Mouse (Mus musculus) ES-Bruce4 (cell line): Measurements from ENCODE around the gene Olfr573-ps1. TPM values are rescaled to one million over a fixed set of nuclear protein-coding genes. Genes with fewer than 3 reads are reported as not detected.

Experiments
- H3K27ac ChIP-seq: 2 replicates; pipeline ENCODE4 v1.5.1; 2012; ENCODE audit warnings: low read length, inconsistent platforms; ENCODE audit not compliant: insufficient read depth
- H3K27me3 ChIP-seq: 2 replicates; pipeline ENCODE4 v1.6.1; 2012; ENCODE audit warnings: mild to moderate bottlenecking, low read length, inconsistent platforms; ENCODE audit not compliant: control insufficient read depth, poor library complexity, insufficient read depth, severe bottlenecking
- H3K36me3 ChIP-seq: 2 replicates; pipeline ENCODE4 v1.6.1; 2012; ENCODE audit warnings: inconsistent platforms, mild to moderate bottlenecking, low read length, moderate library complexity; ENCODE audit not compliant: control insufficient read depth, poor library complexity, insufficient read depth, severe bottlenecking
- H3K4me1 ChIP-seq: one replicate; pipeline ENCODE4 v1.8.1; 2011; ENCODE audit warnings: low read length; ENCODE audit not compliant: control insufficient read depth, insufficient read depth
- H3K4me3 ChIP-seq: 2 replicates; pipeline ENCODE4 v1.5.1; 2011; ENCODE audit warnings: low read depth, mild to moderate bottlenecking, low read length
- H3K9ac ChIP-seq: 2 replicates; pipeline ENCODE4 v1.6.1; 2012; ENCODE audit warnings: low read depth, mild to moderate bottlenecking, inconsistent platforms; ENCODE audit not compliant: poor library complexity, severe bottlenecking
- H3K9me3 ChIP-seq: replicated peaks from 2 replicates; pipeline ENCODE4 v1.6.1; 2012; ENCODE audit warnings: mild to moderate bottlenecking, low read length, inconsistent platforms; ENCODE audit not compliant: control insufficient read depth, poor library complexity, insufficient read depth, severe bottlenecking
- CTCF ChIP-seq: IDR thresholded peaks from one replicate; pipeline ENCODE4 v1.8.1; 2011; ENCODE audit warnings: low read depth, low read length
- EP300 ChIP-seq: IDR thresholded peaks from 2 replicates; pipeline ENCODE4 v1.6.1; 2011; ENCODE audit warnings: low read depth, low read length; ENCODE audit not compliant: insufficient read depth
- POLR2A ChIP-seq: IDR thresholded peaks from one replicate; pipeline ENCODE4 v1.8.1; 2011; ENCODE audit warnings: low read length; ENCODE audit not compliant: insufficient read depth
- polyA plus RNA-seq: library from polyadenylated mRNA; stranded (reverse); fragments of >200 nt; gene quantifications from 2 replicates; pipeline ENCODE4 v1.2.4, GENCODE M21; 2011; ENCODE audit warnings: low read depth; ENCODE audit not compliant: missing spikeins, insufficient read depth, insufficient read length

The Olfr573-ps1 gene
- polyA plus RNA-seq, 1 experiment, result not detected

- Histone ChIP-seq H3K27me3 (no peaks in the 10 kb centered on the region), H3K4me1 (no peaks in the 10 kb centered on the region), H3K4me3 (no peak overlapping the region), H3K9me3 (no peaks in the 10 kb centered on the region), H3K27ac (no peak overlapping the region), H3K36me3 (no peaks in the 10 kb centered on the region), H3K9ac (no peak overlapping the region)
- TF ChIP-seq CTCF, result no peak
Measured at GRCm38 (mm10) chr7:102919632-102920031, 22.7 kb downstream of the Olfr573-ps1 start.

GRCm38 (mm10) chr7:102917032-102917875 is 25.1 kb downstream of the Olfr573-ps1 start, which contains the start of gene Olfr571:
TSS of gene Olfr571 (minus strand) at chr7:102917536.
- Histone ChIP-seq H3K27ac (no peak within 1 kb of the TSS), H3K9me3 (no peaks in the 10 kb centered on the region), H3K36me3 (no peaks in the 10 kb centered on the region), H3K27me3 (no peaks in the 10 kb centered on the region), H3K4me1 (no peaks in the 10 kb centered on the region), H3K4me3 (no peak within 1 kb of the TSS), H3K9ac (no peak within 1 kb of the TSS)
- TF ChIP-seq EP300, result no peak
- no peak for TF ChIP-seq CTCF
- no peak for TF ChIP-seq POLR2A

- Histone ChIP-seq H3K4me3 (no peak overlapping the region), H3K27me3 (no peaks in the 10 kb centered on the region), H3K4me1 (no peaks in the 10 kb centered on the region), H3K9ac (no peak overlapping the region), H3K27ac (no peak overlapping the region), H3K36me3 (no peaks in the 10 kb centered on the region), H3K9me3 (no peaks in the 10 kb centered on the region)
- no peak for TF ChIP-seq EP300
- TF ChIP-seq CTCF, result no peak
- TF ChIP-seq POLR2A, result no peak
Measured at GRCm38 (mm10) chr7:102916405-102916804, 26.0 kb downstream of the Olfr573-ps1 start.

DNA sequence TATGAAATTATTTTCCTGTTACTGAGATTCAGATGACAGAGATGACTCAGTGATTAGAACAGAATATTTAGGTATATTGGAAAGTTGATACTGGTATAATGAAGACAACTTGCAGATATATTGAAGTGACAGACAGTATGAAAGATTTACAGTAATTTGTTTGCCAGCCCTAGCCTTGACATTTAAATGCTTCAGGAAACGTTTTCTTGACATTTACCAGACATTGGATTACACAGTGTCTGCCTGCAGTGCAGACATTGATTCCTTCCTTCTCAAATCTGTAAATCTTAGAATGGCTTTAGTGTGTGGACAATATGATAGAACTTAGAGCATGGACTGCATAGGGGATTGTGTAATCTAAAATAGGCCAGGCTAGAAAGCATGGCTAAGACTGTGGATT is 27.1 kb downstream of the Olfr573-ps1 start:
- H3K4me1 ChIP-seq, result no peaks in the 10 kb centered on the region
- no peak overlapping the region for H3K9ac ChIP-seq
- H3K27ac ChIP-seq, result no peak overlapping the region
- no peaks in the 10 kb centered on the region for H3K36me3 ChIP-seq
- H3K27me3 ChIP-seq, result no peaks in the 10 kb centered on the region
- no peaks in the 10 kb centered on the region for H3K9me3 ChIP-seq
- no peak overlapping the region for H3K4me3 ChIP-seq
- no peak for TF ChIP-seq EP300
- no peak for TF ChIP-seq POLR2A
- TF ChIP-seq CTCF, result no peak

Other genes with a start within 250 kb of the Olfr573-ps1 start
- not detected in 2 replicates for gene Olfr557, start 246.7 kb downstream of the Olfr573-ps1 start, polyA plus RNA-seq
- gene Olfr558, start 240.4 kb downstream of the Olfr573-ps1 start, polyA plus RNA-seq, result not detected in 2 replicates
- gene Olfr33, start 223.5 kb downstream of the Olfr573-ps1 start, polyA plus RNA-seq, result not detected in 2 replicates
- gene Olfr559, start 215.1 kb downstream of the Olfr573-ps1 start, polyA plus RNA-seq, result not detected in 2 replicates
- not detected in 2 replicates for gene Olfr560, start 183.2 kb downstream of the Olfr573-ps1 start, polyA plus RNA-seq
- gene Olfr78, start 183.1 kb downstream of the Olfr573-ps1 start, polyA plus RNA-seq, result not detected in 2 replicates
- not detected in 2 replicates for gene Olfr561, start 171.4 kb downstream of the Olfr573-ps1 start, polyA plus RNA-seq
- not detected in 2 replicates for gene Olfr564, start 139.1 kb downstream of the Olfr573-ps1 start, polyA plus RNA-seq
- not detected in 2 replicates for gene Olfr566, start 83.8 kb downstream of the Olfr573-ps1 start, polyA plus RNA-seq
- not detected in 2 replicates for gene Olfr568, start 65.5 kb downstream of the Olfr573-ps1 start, polyA plus RNA-seq
- gene Olfr569, start 51.7 kb downstream of the Olfr573-ps1 start, polyA plus RNA-seq, result not detected in 2 replicates
- gene Olfr570, start 48.0 kb downstream of the Olfr573-ps1 start, polyA plus RNA-seq, result not detected in 2 replicates
- gene Olfr571, start 25.0 kb downstream of the Olfr573-ps1 start, polyA plus RNA-seq, result 0.33 and 0.39 TPM in 2 replicates
- gene Olfr572, start 18.2 kb downstream of the Olfr573-ps1 start, polyA plus RNA-seq, result not detected in 2 replicates
- gene Olfr574, start 5.9 kb upstream of the Olfr573-ps1 start, polyA plus RNA-seq, result not detected in 2 replicates
- gene Olfr575, start 16.2 kb upstream of the Olfr573-ps1 start, polyA plus RNA-seq, result not detected in 2 replicates
- 0.19 TPM in 1 of 2 replicates, not detected in the other for gene Olfr576, start 20.1 kb upstream of the Olfr573-ps1 start, polyA plus RNA-seq
- gene Olfr577, start 33.4 kb upstream of the Olfr573-ps1 start, polyA plus RNA-seq, result not detected in 2 replicates
- not detected in 2 replicates for gene Olfr578, start 46.7 kb upstream of the Olfr573-ps1 start, polyA plus RNA-seq
- gene Olfr582, start 95.4 kb upstream of the Olfr573-ps1 start, polyA plus RNA-seq, result not detected in 2 replicates
- gene Olfr583, start 108.7 kb upstream of the Olfr573-ps1 start, polyA plus RNA-seq, result not detected in 2 replicates
- gene Olfr584, start 139.3 kb upstream of the Olfr573-ps1 start, polyA plus RNA-seq, result not detected in 2 replicates
- not detected in 2 replicates for gene Olfr585, start 155.1 kb upstream of the Olfr573-ps1 start, polyA plus RNA-seq
- gene Olfr586, start 183.1 kb upstream of the Olfr573-ps1 start, polyA plus RNA-seq, result not detected in 2 replicates
- not detected in 2 replicates for gene Olfr588-ps1, start 198.3 kb upstream of the Olfr573-ps1 start, polyA plus RNA-seq
- gene Olfr589, start 213.8 kb upstream of the Olfr573-ps1 start, polyA plus RNA-seq, result not detected in 2 replicates
- not detected in 2 replicates for gene Olfr591, start 235.8 kb upstream of the Olfr573-ps1 start, polyA plus RNA-seq
- not detected in 2 replicates for gene Olfr592, start 242.2 kb upstream of the Olfr573-ps1 start, polyA plus RNA-seq